Mouse (Mus musculus) thymus, postnatal 14 days (tissue): Measurements from ENCODE around the gene Gm10273.
"Not testable (repeated sequence)": the region's sequence is repeated elsewhere in the genome, so short reads cannot be mapped to it uniquely, and the experiment has no call there.

ENCODE experiments used
- DNase-seq: peaks from one replicate; pipeline ENCODE4 v3.0.0; 2021

Gene Gm10273

GRCm38 (mm10) chr10:59395461-59395860, at the start of gene Gm10273:
Gm10273 (plus strand) TSS chr10:59395632.
- DNase-seq: not testable (repeated sequence)

- no peak for DNase-seq
These were observed 48.9 kb upstream of the Gm10273 start for GRCm38 (mm10) chr10:59346560-59346959.

DNA sequence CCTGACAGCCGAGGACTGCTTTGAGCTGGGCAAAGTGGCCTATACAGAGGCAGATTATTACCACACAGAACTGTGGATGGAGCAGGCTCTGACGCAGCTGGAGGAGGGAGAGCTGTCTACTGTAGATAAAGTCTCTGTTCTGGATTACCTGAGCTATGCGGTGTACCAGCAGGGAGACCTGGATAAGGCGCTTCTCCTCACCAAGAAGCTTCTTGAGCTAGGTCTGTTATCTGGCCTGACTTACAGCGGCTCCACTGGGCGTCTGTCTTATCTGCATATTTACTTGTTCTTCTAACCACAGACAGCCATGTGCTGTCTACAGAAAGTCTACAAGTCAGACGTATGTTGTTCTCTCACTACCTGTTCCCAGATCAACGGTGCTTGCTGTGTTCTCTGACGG, 47.2 kb upstream of the Gm10273 start:
- DNase-seq: no peak

GRCm38 (mm10) chr10:59349536-59349935, 45.9 kb upstream of the Gm10273 start:
- no peak for DNase-seq

- no peak for DNase-seq
These were observed 42.4 kb upstream of the Gm10273 start for GRCm38 (mm10) chr10:59353065-59353464.

- no peak for DNase-seq
These were observed 41.3 kb upstream of the Gm10273 start for GRCm38 (mm10) chr10:59354120-59354519.

DNA sequence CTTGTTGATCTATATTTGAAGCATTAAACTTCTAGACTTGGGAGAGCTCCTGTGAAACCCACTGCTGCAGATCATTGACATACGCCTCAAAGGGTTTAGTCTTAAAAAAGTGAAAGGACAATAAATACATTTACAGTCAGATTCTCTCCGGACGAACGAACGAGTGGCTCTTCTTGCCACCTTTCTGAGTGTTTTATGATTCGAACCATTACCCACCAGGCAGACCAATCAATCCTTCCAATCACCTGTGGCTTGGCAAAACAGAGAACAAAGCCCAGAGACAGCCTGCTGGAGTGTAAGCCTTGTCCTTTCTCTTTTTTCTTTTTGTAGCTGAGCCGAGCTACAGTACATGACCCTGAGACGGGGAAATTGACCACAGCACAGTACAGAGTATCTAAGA, 40.4 kb upstream of the Gm10273 start:
- no peak for DNase-seq

- DNase-seq: no peak
These were observed 36.7 kb upstream of the Gm10273 start for GRCm38 (mm10) chr10:59358744-59359143.

DNA sequence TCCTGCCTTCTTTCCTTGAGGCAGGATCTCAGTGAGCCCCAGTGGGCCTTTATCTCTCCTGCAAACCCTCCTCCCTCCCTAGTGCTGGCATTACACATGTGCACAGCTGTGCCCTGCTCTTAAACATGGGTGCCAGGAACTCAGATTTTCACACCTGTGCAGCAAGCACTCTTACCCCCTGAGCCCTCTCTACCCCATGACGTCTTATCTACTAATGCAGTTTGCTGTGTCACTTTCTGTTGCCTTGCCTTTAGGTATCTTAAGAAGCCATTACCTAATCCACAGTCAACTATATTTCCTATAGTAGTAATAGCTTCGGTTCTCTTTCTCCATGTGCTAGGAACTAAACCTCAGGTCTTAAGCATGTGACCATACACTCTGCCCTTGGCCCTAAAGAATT, 32.2 kb upstream of the Gm10273 start:
- DNase-seq: no peak

GRCm38 (mm10) chr10:59364551-59364950, 30.9 kb upstream of the Gm10273 start:
- DNase-seq: no peak

GRCm38 (mm10) chr10:59365804-59366589, 29.4 kb upstream of the Gm10273 start:
- DNase-seq: no peak

GRCm38 (mm10) chr10:59366746-59367145, 28.7 kb upstream of the Gm10273 start:
- no peak for DNase-seq

DNA sequence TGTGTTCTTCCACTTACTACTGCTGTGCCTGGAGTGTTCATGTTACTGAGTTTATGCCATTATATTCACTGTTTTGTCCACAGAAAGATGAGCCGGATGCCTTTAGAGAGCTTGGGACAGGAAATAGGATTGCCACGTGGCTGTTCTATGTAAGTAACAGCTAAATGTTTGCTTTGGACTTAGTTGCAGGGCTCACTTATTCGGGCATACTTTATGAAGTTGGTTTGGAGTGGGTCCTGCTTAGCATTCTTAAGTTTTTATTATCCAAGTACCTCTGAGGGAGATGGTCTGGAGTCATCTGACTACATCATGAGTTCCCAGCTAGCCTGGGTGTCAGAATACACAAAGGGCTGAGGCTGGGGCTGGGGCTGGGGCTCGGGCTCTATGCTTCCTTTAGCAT, 28.2 kb upstream of the Gm10273 start:
- no peak for DNase-seq

DNA sequence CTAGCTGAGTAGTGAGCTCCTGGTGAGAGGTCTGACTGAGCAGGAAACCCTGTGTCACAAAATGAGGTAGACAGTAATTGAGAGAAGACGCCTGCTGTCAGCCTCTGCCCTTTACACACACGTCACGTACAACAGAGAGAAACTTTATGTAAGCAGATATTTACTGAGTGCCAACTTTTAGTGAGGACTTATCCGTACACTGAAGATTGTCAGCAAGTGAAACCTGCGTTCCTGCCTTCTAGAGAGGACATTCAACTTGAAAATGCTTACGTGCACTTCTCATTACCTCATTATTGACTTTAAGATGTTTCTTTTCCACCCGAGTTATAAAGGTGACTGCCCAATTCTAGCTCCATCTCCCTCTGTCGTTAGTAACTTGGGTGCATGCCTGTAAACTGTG, 26.7 kb upstream of the Gm10273 start:
- DNase-seq: no peak

DNA sequence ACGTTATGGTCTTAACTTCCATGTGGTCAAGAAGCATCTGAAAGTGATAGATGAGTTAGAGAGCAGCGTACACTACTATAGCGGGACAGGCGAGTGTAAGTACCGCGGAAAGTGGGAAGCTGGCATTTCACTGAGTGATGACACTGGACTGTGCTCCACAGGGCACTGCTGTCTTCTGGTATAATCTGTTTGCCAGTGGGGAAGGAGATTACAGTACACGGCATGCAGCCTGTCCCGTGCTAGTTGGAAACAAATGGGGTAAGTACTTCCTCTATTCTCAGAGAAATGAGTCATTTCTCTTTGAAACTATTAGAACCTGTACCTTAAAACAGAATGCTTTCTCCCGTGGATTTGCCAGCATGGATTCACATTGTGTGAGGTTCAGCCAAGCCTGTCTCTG, 26.0 kb upstream of the Gm10273 start:
- DNase-seq: no peak

DNA sequence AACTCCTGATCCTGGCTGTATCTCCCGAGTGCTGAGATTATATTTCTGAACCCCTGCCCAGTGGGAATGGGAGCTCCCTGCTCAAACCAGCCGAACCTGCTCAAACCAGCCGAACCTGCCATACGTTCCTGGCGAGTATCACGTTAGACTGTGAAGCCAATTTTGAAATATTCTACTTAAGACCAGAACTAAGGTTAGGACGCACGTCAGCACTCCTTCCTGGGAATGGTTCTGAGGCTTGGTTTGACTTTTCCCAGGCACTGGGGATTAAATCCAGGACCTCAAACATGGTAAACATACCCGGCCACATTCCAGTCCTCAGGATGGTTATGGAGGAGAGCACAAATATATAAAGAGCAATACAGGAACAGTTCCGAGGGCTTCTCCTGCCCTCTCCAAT, 17.5 kb upstream of the Gm10273 start:
- no peak for DNase-seq

GRCm38 (mm10) chr10:59378728-59379127, 16.7 kb upstream of the Gm10273 start:
- DNase-seq: peak; percentile 13

- no peak for DNase-seq
These were observed 15.5 kb upstream of the Gm10273 start for GRCm38 (mm10) chr10:59379927-59380326.

DNA sequence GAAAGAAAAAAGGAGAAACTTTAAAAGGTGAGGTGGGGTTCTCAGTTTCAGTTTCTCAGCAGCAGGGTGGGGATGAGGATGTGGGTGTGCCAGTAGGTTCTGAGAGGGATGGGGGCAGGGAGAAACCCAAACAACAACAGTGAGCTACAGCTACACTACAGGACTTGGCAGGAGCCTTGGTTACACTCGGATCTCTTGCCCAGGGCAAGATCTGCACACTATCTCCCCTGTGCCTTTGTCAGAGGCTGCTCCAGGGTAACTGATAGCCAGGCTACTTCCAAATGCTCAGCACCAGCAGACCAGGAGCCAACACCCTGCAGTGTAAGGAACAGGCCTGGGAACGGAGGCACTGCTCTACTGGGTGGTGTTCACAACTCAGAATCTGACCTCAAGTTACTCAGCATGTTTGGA, 15.0 kb upstream of the Gm10273 start:
- DNase-seq: no peak

GRCm38 (mm10) chr10:59381563-59381962, 13.9 kb upstream of the Gm10273 start:
- not testable (repeated sequence) for DNase-seq

DNA sequence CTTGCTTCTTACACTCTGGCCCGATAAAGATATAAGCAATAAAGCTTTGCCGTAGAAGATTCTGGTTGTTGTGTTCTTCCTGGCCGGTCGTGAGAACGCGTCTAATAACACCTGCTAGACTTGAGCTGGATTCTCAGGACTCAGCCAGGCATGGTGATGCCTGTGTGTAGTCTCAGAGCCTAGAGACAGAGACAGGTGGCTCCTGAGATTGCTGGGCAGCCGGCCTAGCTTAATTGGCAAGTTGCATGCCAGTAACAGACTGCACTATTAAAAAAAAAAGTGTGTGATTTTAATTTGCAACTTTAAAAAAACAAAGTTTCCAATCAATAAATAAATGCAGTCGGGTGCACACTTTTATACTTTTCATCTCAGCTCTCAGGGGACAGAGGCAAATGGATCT, 8.5 kb upstream of the Gm10273 start:
- no peak for DNase-seq

DNA sequence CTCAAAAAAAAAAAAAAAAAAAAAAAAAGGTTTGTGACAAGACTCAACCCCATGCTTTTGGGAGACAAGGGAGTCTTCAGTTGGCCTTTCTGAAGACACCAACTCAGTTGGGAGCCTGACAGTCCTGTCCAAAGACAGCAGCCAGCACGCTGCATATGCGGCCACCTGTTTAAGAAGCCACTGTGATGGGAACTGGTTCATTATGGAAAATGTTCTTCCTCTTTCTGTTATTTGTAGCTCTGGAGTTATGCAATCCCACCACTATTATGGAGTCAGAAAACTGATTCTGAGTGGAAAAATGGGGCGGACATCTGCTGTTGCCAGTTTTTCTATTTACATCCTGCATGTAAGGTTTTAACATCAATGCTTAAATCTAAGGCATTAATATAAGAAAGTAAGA, 5.8 kb upstream of the Gm10273 start:
- DNase-seq: no peak

GRCm38 (mm10) chr10:59391907-59392306, 3.5 kb upstream of the Gm10273 start:
- DNase-seq: no peak

DNA sequence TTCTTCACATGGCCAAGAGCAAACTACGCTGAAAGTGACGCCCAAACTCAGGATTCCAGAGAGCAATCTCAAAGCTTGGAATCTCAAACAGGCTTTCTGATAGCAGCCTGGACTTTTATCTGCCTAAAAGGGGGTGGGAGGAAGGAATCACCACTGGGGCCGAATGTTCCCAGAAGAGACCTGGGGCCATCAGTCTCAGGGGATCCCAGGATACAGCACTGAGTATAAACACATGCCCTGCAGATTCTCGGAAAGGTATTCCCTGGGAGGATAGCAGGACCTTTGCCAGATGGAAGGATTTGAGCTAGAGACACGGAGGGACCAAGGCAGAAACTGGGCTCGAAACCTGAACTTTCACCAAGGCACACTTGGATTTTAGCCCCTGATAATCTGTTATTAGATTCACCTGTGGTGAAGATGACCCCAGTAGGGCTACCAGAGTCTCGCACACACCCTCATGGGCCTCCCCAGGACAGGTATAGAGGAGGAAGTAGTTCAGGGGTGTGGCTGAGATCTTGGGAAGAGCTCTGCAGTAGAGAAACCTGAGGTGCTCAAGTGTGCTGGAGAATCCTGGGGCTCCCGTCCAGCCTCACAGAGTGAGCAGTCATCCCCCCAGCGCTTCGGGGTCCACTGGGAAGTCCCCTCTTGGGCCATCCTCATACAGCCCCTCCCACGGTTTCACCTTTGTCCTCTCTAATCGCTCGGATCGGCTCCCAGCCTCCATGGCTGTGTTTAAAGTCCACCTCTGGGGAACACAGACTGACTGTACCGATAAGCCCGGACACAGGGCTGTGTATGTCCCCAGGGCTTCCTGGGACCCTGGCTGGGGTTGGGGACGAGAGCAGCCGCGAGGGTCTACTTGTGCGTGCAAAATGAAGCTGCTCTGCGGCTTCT, 7.7 kb downstream of the Gm10273 start, which contains the start of gene Pla2g12b:
Gene Pla2g12b, plus strand, starts transcription at position 762 of the 894 bp plus-strand sequence.
- no peak for DNase-seq
